Mouse (Mus musculus): ENCODE data around the gene Wsb1. TPM values are rescaled to one million over a fixed set of nuclear protein-coding genes. Genes with fewer than 3 reads are reported as not detected.

Wsb1 gene
- total and polyA plus RNA-seq, 3 experiments, result 11.3 to 19.0 (median 16.3) TPM

DNA sequence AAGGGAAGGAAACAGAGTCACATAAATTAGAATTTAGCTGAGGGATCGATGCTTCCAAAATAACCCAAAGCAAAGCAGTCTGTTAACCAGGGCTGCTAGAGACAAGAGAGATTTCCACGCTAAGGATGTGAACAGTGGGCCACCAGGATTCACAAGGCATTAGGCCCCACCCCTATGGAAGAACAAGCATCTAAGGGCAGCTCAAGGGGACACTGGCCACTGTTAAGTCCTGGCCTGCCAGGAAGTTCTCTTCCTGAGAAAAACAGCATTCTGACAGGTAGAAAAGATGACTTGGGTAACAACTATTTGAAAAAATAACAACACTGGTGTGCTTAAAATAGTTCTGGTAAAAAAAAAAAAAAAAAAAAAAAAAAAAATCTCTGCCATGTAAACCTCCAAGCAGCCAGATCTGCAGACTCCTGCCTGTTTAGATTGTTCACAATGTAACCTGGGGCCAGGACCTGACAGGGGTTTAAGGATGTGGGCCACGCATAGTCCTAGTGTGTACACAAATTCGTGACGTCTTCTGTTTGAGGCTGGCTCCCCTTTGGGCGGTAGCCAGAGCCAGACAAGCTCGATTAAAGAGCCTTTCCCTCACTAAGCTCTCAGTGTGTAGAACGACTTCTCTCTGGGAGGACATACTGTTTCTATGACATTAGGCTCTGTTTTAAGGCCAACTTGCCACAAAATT is 35.4 kb downstream of the Wsb1 start:
- H3K36me3 ChIP-seq (ENCODE audit: control insufficient read depth, insufficient read depth, low read length), result no peaks in the 10 kb centered on the region
- no peak overlapping the region for H3K4me3 ChIP-seq
- DNase-seq, result peak in 1 of 2 experiments; percentile 11
- 42% methylated on average over 8 of the region's 8 CpGs for WGBS
- H3K27ac ChIP-seq, result no peak overlapping the region
- no peaks in the 10 kb centered on the region for H3K79me2 ChIP-seq (replicated peaks; ENCODE audit: control insufficient read depth, insufficient read depth, low read length)
- TF ChIP-seq POLR2A (IDR thresholded peaks at IDR 0.05; ENCODE audit: insufficient read depth, low read depth, low read length), result no peak
- no peak for TF ChIP-seq CTCF (IDR thresholded peaks at IDR 0.05)
- TF ChIP-seq EP300 (IDR thresholded peaks at IDR 0.05; ENCODE audit: insufficient read depth, low read depth, low read length), result no peak
- H3K9ac ChIP-seq (ENCODE audit: low read depth, low read length), result no peak overlapping the region
- peaks cover 9% of the 10 kb centered on the region for H3K4me1 ChIP-seq (ENCODE audit: control insufficient read depth, insufficient read depth, low read length)
- no peaks in the 10 kb centered on the region for H3K27me3 ChIP-seq (ENCODE audit: control insufficient read depth, insufficient read depth, low read length)
- intact Hi-C loops (cut with DNase I), result no loop called here

DNA sequence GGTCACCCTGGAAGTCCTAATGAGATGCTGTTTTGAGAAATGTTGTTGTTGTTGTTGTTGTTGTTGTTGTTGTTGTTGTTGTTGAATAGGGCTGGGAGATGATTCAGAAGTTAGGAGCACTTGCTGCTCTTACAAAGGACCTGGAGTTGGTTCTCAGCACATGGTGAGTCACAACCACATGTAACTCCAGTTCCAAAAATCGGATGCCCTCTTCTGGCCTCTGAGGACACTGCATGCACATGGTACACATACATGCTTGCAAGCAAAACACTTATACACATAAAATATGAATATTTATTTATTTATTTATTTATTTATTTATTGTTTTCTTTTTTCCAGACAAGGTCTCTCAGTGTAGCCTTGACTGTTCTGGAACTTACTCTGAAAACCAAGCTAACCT is 36.4 kb downstream of the Wsb1 start:
- TF ChIP-seq EP300 (IDR thresholded peaks at IDR 0.05; ENCODE audit: insufficient read depth, low read depth, low read length) (no peak), CTCF (IDR thresholded peaks at IDR 0.05) (peak; percentile 28; the same call in 1 of the 2 replicates)
- intact Hi-C loops (cut with DNase I), result no loop called here
- 95% methylated on average over 1 of the region's 1 CpGs for WGBS

DNA sequence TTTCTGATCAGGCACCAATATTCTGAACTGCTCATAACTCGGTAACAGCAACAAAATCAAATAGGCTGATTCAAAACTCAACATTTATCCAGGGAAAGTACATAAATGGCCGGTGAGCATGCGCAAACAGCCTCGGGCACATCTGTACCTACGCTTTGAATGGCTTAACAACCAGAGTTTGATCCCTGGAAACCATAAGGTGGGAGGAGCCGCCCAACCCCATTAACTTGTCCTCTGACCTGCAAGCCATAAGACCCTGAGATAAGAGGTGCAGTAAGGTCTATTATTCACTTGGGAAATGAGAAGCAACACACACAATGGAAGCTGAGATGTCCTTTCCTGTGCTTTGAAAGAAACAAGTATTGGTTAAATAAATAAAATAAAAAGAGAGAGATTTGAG is 37.3 kb downstream of the Wsb1 start:
- 85% methylated on average over 6 of the region's 6 CpGs for WGBS
- no peaks in the 10 kb centered on the region for H3K27me3 ChIP-seq (ENCODE audit: control insufficient read depth, insufficient read depth, low read length)
- intact Hi-C loops (cut with DNase I), result no loop called here
- H3K36me3 ChIP-seq (ENCODE audit: control insufficient read depth, insufficient read depth, low read length), result no peaks in the 10 kb centered on the region
- no peak for TF ChIP-seq EP300 (IDR thresholded peaks at IDR 0.05; ENCODE audit: insufficient read depth, low read depth, low read length)
- no peak for TF ChIP-seq CTCF (IDR thresholded peaks at IDR 0.05)
- TF ChIP-seq POLR2A (IDR thresholded peaks at IDR 0.05; ENCODE audit: insufficient read depth, low read depth, low read length), result no peak
- no peak overlapping the region for H3K27ac ChIP-seq
- peak in 1 of 2 experiments; percentile 1 for DNase-seq
- no peaks in the 10 kb centered on the region for H3K79me2 ChIP-seq (replicated peaks; ENCODE audit: control insufficient read depth, insufficient read depth, low read length)
- no peak overlapping the region for H3K9ac ChIP-seq (ENCODE audit: low read depth, low read length)
- peaks cover 7% of the 10 kb centered on the region for H3K4me1 ChIP-seq (ENCODE audit: control insufficient read depth, insufficient read depth, low read length)
- H3K4me3 ChIP-seq, result no peak overlapping the region

More for the DNA sequence above, 36.4 kb downstream of the Wsb1 start:
- Histone ChIP-seq H3K9ac (ENCODE audit: low read depth, low read length) (no peak overlapping the region), H3K79me2 (replicated peaks; ENCODE audit: control insufficient read depth, insufficient read depth, low read length) (no peaks in the 10 kb centered on the region), H3K36me3 (ENCODE audit: control insufficient read depth, insufficient read depth, low read length) (no peaks in the 10 kb centered on the region), H3K4me1 (ENCODE audit: control insufficient read depth, insufficient read depth, low read length) (peaks cover 7% of the 10 kb centered on the region), H3K27me3 (ENCODE audit: control insufficient read depth, insufficient read depth, low read length) (no peaks in the 10 kb centered on the region), H3K27ac (no peak overlapping the region), H3K4me3 (no peak overlapping the region)
- DNase-seq, result peak in 1 of 2 experiments; percentile 13

DNA sequence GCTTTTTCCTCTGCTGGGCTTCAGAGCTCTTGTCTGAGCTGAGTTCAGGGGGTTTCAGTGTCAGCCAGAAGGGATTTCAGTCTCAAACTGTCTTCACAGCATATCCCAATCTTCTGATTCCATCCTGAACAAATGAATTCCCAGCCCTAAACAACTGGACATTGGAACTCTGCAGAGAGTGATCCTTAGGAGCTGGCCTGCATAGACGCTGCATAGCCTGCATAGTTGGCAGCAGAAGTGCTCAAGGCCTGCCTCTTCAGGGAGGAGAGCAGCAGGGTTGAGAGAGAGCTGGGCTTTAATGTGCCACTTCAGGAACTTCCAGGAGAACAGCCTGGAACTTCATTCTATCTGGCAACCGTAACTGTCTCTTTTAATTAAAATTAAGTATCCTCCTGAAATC is 38.9 kb downstream of the Wsb1 start:
- no peak for DNase-seq
- intact Hi-C loops (cut with DNase I), result loop anchor here (2.0 kb wide), 1 partner anchor 249 kb away; no protein-coding TSS in a partner anchor
- Histone ChIP-seq H3K36me3 (ENCODE audit: control insufficient read depth, insufficient read depth, low read length) (no peaks in the 10 kb centered on the region), H3K9ac (ENCODE audit: low read depth, low read length) (no peak overlapping the region), H3K4me1 (ENCODE audit: control insufficient read depth, insufficient read depth, low read length) (peaks cover 7% of the 10 kb centered on the region), H3K79me2 (replicated peaks; ENCODE audit: control insufficient read depth, insufficient read depth, low read length) (no peaks in the 10 kb centered on the region), H3K27ac (no peak overlapping the region), H3K27me3 (ENCODE audit: control insufficient read depth, insufficient read depth, low read length) (no peaks in the 10 kb centered on the region), H3K4me3 (no peak overlapping the region)
- TF ChIP-seq CTCF (IDR thresholded peaks at IDR 0.05) (no peak), POLR2A (IDR thresholded peaks at IDR 0.05; ENCODE audit: insufficient read depth, low read depth, low read length) (no peak), EP300 (IDR thresholded peaks at IDR 0.05; ENCODE audit: insufficient read depth, low read depth, low read length) (no peak)
- 45% methylated on average over 2 of the region's 2 CpGs for WGBS

DNA sequence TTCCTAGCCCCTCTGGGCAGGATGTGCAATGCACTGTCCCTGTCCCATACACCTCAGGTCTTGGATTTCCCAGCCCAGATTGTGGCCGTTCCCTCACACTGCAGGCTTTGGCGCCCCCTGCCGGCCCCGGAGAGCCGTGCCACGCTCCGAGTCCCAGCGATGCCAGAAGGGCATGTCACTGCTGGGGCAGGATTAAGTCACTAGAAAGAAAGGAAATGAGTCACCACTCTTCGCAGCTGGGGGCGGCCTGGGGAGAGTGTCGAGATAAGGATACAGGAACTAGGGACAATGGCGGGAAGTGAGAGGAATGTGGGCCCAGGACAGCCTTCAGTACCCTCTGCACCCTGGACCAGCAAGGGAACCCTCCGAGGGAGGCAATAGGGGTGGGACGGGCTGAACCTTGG is 40.5 kb downstream of the Wsb1 start:
- TF ChIP-seq POLR2A (IDR thresholded peaks at IDR 0.05; ENCODE audit: insufficient read depth, low read depth, low read length) (peak; percentile 43), EP300 (IDR thresholded peaks at IDR 0.05; ENCODE audit: insufficient read depth, low read depth, low read length) (peak; percentile 100), CTCF (IDR thresholded peaks at IDR 0.05) (no peak; the same call in 1 of the 2 replicates)
- Histone ChIP-seq H3K27ac (peak overlapping the region; percentile 87), H3K79me2 (replicated peaks; ENCODE audit: control insufficient read depth, insufficient read depth, low read length) (no peaks in the 10 kb centered on the region), H3K27me3 (ENCODE audit: control insufficient read depth, insufficient read depth, low read length) (no peaks in the 10 kb centered on the region), H3K4me1 (ENCODE audit: control insufficient read depth, insufficient read depth, low read length) (peaks cover 7% of the 10 kb centered on the region), H3K36me3 (ENCODE audit: control insufficient read depth, insufficient read depth, low read length) (no peaks in the 10 kb centered on the region), H3K9ac (ENCODE audit: low read depth, low read length) (no peak overlapping the region), H3K4me3 (no peak overlapping the region)
- intact Hi-C loops (cut with DNase I), result loop anchor here (1.0 to 5.0 kb wide), 3 partner anchors 184 to 357 kb away; no protein-coding TSS in a partner anchor
- DNase-seq, result peak; percentile 96 to 99
- 3% methylated on average over 14 of the region's 14 CpGs for WGBS

DNA sequence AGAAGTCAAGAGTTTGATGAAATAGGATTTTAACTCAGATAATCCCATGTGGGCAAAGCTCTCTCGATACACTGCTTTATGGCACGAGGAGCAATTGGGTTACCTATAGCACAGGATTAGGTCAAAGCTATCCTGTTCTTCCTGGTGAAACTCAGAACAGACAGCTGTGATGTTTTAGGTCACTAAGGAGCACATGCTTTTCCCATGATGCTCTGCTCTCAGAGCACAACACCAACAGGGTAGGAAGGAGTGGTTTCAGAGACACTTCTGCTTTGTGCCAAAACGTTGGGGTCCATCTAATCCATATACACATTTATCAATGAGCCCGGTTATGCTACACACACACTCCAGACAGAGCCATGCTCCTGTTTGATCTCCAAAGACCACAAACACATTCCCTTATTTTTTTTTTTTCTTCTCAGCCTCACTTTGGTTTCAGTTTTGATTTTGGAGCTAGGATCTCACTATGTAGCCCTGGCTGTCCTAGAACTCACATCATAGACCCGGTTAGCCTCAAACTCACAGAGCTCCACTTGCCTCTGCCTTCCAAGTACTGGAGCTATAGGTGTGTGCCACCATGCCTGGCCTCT is 44.5 kb downstream of the Wsb1 start:
- WGBS, result 87% methylated on average over 5 of the region's 5 CpGs
- H3K79me2 ChIP-seq (replicated peaks; ENCODE audit: control insufficient read depth, insufficient read depth, low read length), result no peaks in the 10 kb centered on the region
- H3K9ac ChIP-seq (ENCODE audit: low read depth, low read length), result no peak overlapping the region
- no peaks in the 10 kb centered on the region for H3K27me3 ChIP-seq (ENCODE audit: control insufficient read depth, insufficient read depth, low read length)
- H3K4me3 ChIP-seq, result no peak overlapping the region
- no peak overlapping the region for H3K27ac ChIP-seq
- H3K4me1 ChIP-seq (ENCODE audit: control insufficient read depth, insufficient read depth, low read length), result peaks cover 3% of the 10 kb centered on the region; the same call in 1 of the 2 replicates
- DNase-seq, result no peak
- TF ChIP-seq POLR2A (IDR thresholded peaks at IDR 0.05; ENCODE audit: insufficient read depth, low read depth, low read length) (no peak), EP300 (IDR thresholded peaks at IDR 0.05; ENCODE audit: insufficient read depth, low read depth, low read length) (no peak), CTCF (IDR thresholded peaks at IDR 0.05) (no peak)
- H3K36me3 ChIP-seq (ENCODE audit: control insufficient read depth, insufficient read depth, low read length), result no peaks in the 10 kb centered on the region
- intact Hi-C loops (cut with DNase I), result loop anchor here (5.0 kb wide), 1 partner anchor 353 kb away; no protein-coding TSS in a partner anchor
